Mouse (Mus musculus) kidney, adult 2 months (tissue): ENCODE measurements around the gene H2-M10.3. TPM values are rescaled to one million over a fixed set of nuclear protein-coding genes. Genes with fewer than 3 reads are reported as not detected.
"Not testable (repeated sequence)": the region's sequence is repeated elsewhere in the genome, so short reads cannot be mapped to it uniquely, and the experiment has no call there.

ENCODE experiments used
- DNase-seq: peaks from one replicate; pipeline ENCODE4 v3.0.0; 2021
- H3K27ac ChIP-seq: fragments of 200-500 bp; 2 replicates; pipeline ENCODE4 v1.5.1; 2012; ENCODE audit warnings: low read depth, low read length, control low read depth, inconsistent platforms; ENCODE audit not compliant: insufficient read depth
- H3K27me3 ChIP-seq: fragments of 200-500 bp; replicated peaks from 2 replicates; pipeline ENCODE4 v1.6.1; 2012; ENCODE audit warnings: mild to moderate bottlenecking, moderate library complexity, low read length, inconsistent platforms; ENCODE audit not compliant: control insufficient read depth, insufficient read depth
- H3K36me3 ChIP-seq: fragments of 200-500 bp; 2 replicates; pipeline ENCODE4 v1.6.1; 2012; ENCODE audit warnings: mild to moderate bottlenecking, moderate library complexity, low read length, inconsistent platforms; ENCODE audit not compliant: control insufficient read depth, insufficient read depth
- H3K4me1 ChIP-seq: fragments of 200-500 bp; 2 replicates; pipeline ENCODE4 v1.6.1; 2011; ENCODE audit warnings: low read length; ENCODE audit not compliant: control insufficient read depth, insufficient read depth
- H3K4me3 ChIP-seq: fragments of 200-500 bp; 2 replicates; pipeline ENCODE4 v1.5.1; 2011; ENCODE audit warnings: mild to moderate bottlenecking, low read depth, low read length, control low read depth; ENCODE audit not compliant: insufficient read depth
- CTCF ChIP-seq: fragments of 200-500 bp; conservative IDR thresholded peaks from 2 replicates; pipeline ENCODE4 v1.5.1; 2011; ENCODE audit warnings: low read depth, mild to moderate bottlenecking, control low read depth, low read length, moderate library complexity, mixed read lengths; ENCODE audit not compliant: insufficient read depth, insufficient read length
- POLR2A ChIP-seq: fragments of 200-500 bp; IDR thresholded peaks from one replicate; pipeline ENCODE4 v1.6.1; 2011; ENCODE audit warnings: low read depth, low read length, control low read depth
- WGBS: fragments of 180-500 bp; shearing (Covaris S2); methylation state at CpG from one replicate; pipeline ENCODE4 v1.1.7; 2018; 5-methylcytosine and 5-hydroxymethylcytosine counted together
- polyA plus RNA-seq: library from polyadenylated mRNA; depleted of rRNA; stranded (reverse); fragments of >200 nt; gene quantifications from 2 replicates; pipeline ENCODE4 v1.2.3, GENCODE M21; 2012; rRNA removed

H2-M10.3 gene
- polyA plus RNA-seq, 1 experiment = not detected

- not testable (repeated sequence) for H3K36me3 ChIP-seq, H3K4me3 ChIP-seq, H3K4me1 ChIP-seq, H3K27ac ChIP-seq, H3K27me3 ChIP-seq
- peak; percentile 72 for DNase-seq
- peak; percentile 56 for TF ChIP-seq CTCF
Observed at GRCm38 (mm10) chr17:36355343-36355742, 12.9 kb downstream of the H2-M10.3 start.

DNA sequence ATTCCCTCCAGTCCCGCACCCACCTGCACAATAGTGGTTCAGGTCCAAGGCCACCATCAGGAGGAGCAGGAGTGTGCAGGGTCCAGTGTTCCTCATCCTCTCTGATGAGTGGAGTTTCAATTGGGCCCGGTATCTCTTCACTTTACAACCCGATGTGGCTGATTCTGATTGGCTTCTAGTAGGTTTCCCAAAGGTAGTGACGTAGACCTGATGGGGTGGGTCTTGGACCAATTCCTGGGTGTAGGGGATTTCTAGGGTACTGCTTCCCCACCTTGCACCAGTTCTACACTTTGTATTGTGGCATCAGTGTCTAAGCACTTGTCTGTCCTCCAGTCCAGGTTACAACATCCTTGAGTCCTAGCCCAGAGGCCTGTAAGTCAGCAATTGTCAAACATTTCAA is 42.2 kb downstream of the H2-M10.3 start, which contains the start of gene H2-M10.1:
Gene H2-M10.1 (minus strand): TSS at position 101 of the 400 bp plus-strand sequence.
- H3K4me1 ChIP-seq = no peaks in the 10 kb centered on the region
- 91% methylated on average over 4 of the region's 4 CpGs for WGBS
- no peaks in the 10 kb centered on the region for H3K36me3 ChIP-seq
- no peak within 1 kb of the TSS for H3K27ac ChIP-seq
- no peak for DNase-seq
- no peaks in the 10 kb centered on the region for H3K27me3 ChIP-seq
- TF ChIP-seq CTCF = no peak
- TF ChIP-seq POLR2A = no peak
- H3K4me3 ChIP-seq = no peak within 1 kb of the TSS

- Histone ChIP-seq H3K27me3 (no peaks in the 10 kb centered on the region), H3K27ac (no peak overlapping the region), H3K4me1 (no peaks in the 10 kb centered on the region; the same call in 1 of the 2 replicates), H3K36me3 (no peaks in the 10 kb centered on the region), H3K4me3 (peak overlapping the region; percentile 73)
- 29% methylated on average over 5 of the region's 5 CpGs for WGBS
- DNase-seq = no peak
- TF ChIP-seq POLR2A = no peak
- TF ChIP-seq CTCF = no peak
Observed at GRCm38 (mm10) chr17:36315689-36316253, 52.4 kb downstream of the H2-M10.3 start.

- peak; percentile 47 for DNase-seq
- Histone ChIP-seq H3K27me3 (no peaks in the 10 kb centered on the region), H3K36me3 (no peaks in the 10 kb centered on the region), H3K27ac (no peak overlapping the region), H3K4me3 (peak overlapping the region; percentile 73), H3K4me1 (no peaks in the 10 kb centered on the region; the same call in 1 of the 2 replicates)
- TF ChIP-seq CTCF (no peak), POLR2A (no peak)
- 2% methylated on average over 19 of the region's 19 CpGs for WGBS
Observed at GRCm38 (mm10) chr17:36315041-36315688, 53.1 kb downstream of the H2-M10.3 start.

Other genes with a start within 250 kb of the H2-M10.3 start
- 0.15 and 0.36 TPM in 2 replicates for gene Gm19684, start 246.7 kb downstream of the H2-M10.3 start, polyA plus RNA-seq
- 0.19 TPM in 1 of 2 replicates, not detected in the other for gene Gm7030, start 239.0 kb downstream of the H2-M10.3 start, polyA plus RNA-seq
- 0.14 TPM in 1 of 2 replicates, not detected in the other for gene Gm8909, start 199.9 kb downstream of the H2-M10.3 start, polyA plus RNA-seq
- gene H2-T3, start 178.1 kb downstream of the H2-M10.3 start, polyA plus RNA-seq = not detected in 2 replicates
- gene Rpp21, start 110.3 kb downstream of the H2-M10.3 start, polyA plus RNA-seq = 101 and 122 TPM in 2 replicates
- 11.1 and 11.4 TPM in 2 replicates for gene Trim39, start 96.2 kb downstream of the H2-M10.3 start, polyA plus RNA-seq
- not detected in 2 replicates for gene H2-M10.2, start 81.9 kb downstream of the H2-M10.3 start, polyA plus RNA-seq
- not detected in 2 replicates for gene H2-M10.1, start 42.3 kb downstream of the H2-M10.3 start, polyA plus RNA-seq
- gene H2-M10.4, start 93.9 kb upstream of the H2-M10.3 start, polyA plus RNA-seq = not detected in 2 replicates
- not detected in 2 replicates for gene H2-M11, start 178.7 kb upstream of the H2-M10.3 start, polyA plus RNA-seq